Mouse (Mus musculus): ENCODE results near the gene Hmga2. TPM values are rescaled to one million over a fixed set of nuclear protein-coding genes. Genes with fewer than 3 reads are reported as not detected.
"Not testable (repeated sequence)": the region's sequence is repeated elsewhere in the genome, so short reads cannot be mapped to it uniquely, and the experiment has no call there.

Hmga2 gene
- polyA plus RNA-seq, 1 experiment from 2014 or later: 2.2 TPM

DNA sequence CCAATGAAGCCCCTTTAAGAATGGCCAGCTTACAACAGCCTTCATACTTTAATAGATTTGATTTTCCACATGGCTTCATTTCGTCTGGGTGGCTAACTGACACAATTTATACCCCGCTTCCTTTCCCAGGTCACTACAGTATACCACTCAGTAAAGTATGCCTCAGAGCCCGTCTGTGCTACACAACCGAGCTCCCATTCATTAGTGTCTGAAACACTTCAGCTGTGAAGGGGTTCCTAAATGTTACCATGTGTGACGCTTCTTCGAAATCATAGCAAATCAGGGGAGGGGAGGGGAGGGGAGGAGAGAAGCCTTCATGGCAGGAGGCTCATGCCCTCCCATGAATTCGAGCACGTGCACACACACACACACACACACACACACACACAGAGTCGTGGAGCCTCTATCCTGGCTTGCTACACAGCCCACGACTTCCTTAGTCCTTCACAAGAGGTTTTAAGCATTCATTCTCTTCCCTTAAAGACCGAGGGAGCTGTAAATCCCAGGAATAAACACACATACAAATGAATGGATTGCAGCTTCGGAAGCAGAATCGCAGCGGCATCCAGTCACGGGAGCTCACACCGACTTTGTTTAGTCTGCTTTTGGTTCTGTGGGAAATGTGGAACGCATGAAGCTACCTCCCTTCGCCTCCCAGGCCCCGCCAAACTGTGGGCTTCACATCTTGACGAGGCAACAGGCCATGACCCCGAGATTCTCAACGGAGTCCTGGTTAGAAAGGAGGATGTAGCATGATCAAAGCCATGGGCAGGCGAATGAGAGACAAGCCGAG, 110.7 kb downstream of the Hmga2 start:
- H3K9me3 ChIP-seq (ENCODE audit: low read length): no peaks in the 10 kb centered on the region
- ATAC-seq (no peak), DNase-seq (ENCODE audit: low spot score) (no peak)
- no peaks in the 10 kb centered on the region for H3K4me1 ChIP-seq (ENCODE audit: insufficient read depth, low read depth, low read length)
- 0 out of 2 replicates have a peak overlapping the region, but pooled peaks have one; percentile 14 for H3K4me2 ChIP-seq (replicated peaks; ENCODE audit: low read depth, low read length)
- WGBS: 44% methylated on average over 24 of the region's 24 CpGs
- H3K4me3 ChIP-seq (ENCODE audit: low read depth, low read length): no peak overlapping the region
- no peaks in the 10 kb centered on the region for H3K36me3 ChIP-seq (ENCODE audit: insufficient read depth, low read length)
- no peak overlapping the region for H3K9ac ChIP-seq (replicated peaks; ENCODE audit: low read depth)
- TF ChIP-seq EP300 (IDR thresholded peaks at IDR 0.05): no peak
- TF ChIP-seq CTCF (IDR thresholded peaks at IDR 0.05): no peak
- H3K27me3 ChIP-seq (replicated peaks; ENCODE audit: insufficient read depth, low read length): no peaks in the 10 kb centered on the region
- H3K27ac ChIP-seq (ENCODE audit: low read length): no peak overlapping the region

DNA sequence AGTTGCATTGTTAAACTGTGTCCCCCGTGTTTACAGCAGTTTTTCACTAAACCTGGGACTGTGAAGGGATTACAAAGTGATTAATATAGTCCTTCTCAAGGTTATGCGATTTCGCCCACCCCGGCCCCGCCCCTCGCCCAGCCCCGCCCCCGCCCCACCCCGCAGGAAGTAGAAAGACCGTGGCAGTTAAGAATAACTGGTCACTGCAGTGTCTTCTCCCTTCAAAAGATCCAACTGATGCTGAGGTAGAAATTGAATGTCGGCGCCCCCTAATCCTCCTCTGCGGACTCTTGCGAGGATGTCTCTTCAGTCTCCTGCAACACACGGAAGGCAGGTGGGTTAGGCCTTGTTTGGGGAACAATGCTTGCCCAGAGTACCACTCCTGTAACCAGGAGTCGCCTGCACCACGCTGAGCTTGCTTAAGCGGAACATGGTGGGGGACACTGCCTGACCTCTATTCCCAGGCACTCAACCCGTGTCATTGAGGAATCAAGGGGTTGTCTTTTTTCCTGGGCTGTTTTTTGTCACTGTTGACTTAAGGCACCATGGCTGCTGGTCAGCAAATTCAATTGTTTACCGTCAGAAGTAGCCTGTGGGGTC, 112.2 kb downstream of the Hmga2 start:
- Histone ChIP-seq H3K4me2 (replicated peaks; ENCODE audit: low read depth, low read length) (no peak overlapping the region), H3K9ac (replicated peaks; ENCODE audit: low read depth) (no peak overlapping the region), H3K27me3 (replicated peaks; ENCODE audit: insufficient read depth, low read length) (no peaks in the 10 kb centered on the region), H3K4me3 (ENCODE audit: low read depth, low read length) (no peak overlapping the region), H3K36me3 (ENCODE audit: insufficient read depth, low read length) (no peaks in the 10 kb centered on the region), H3K9me3 (ENCODE audit: low read length) (no peaks in the 10 kb centered on the region), H3K4me1 (ENCODE audit: insufficient read depth, low read depth, low read length) (no peaks in the 10 kb centered on the region), H3K27ac (ENCODE audit: low read length) (no peak overlapping the region)
- no peak for ATAC-seq
- TF ChIP-seq EP300 (IDR thresholded peaks at IDR 0.05) (no peak), CTCF (IDR thresholded peaks at IDR 0.05) (no peak)
- 67% methylated on average over 20 of the region's 20 CpGs for WGBS
- no peak for DNase-seq (ENCODE audit: low spot score)

- DNase-seq (ENCODE audit: low spot score); ATAC-seq; H3K36me3 ChIP-seq (ENCODE audit: insufficient read depth, low read length); H3K4me2 ChIP-seq (replicated peaks; ENCODE audit: low read depth, low read length); H3K9me3 ChIP-seq (ENCODE audit: low read length); H3K9ac ChIP-seq (replicated peaks; ENCODE audit: low read depth); H3K27me3 ChIP-seq (replicated peaks; ENCODE audit: insufficient read depth, low read length); H3K4me1 ChIP-seq (ENCODE audit: insufficient read depth, low read depth, low read length); H3K27ac ChIP-seq (ENCODE audit: low read length); H3K4me3 ChIP-seq (ENCODE audit: low read depth, low read length): not testable (repeated sequence)
- 69% methylated on average over 9 of the region's 11 CpGs for WGBS
Observed at GRCm38 (mm10) chr10:120363298-120363982, 112.8 kb downstream of the Hmga2 start.

DNA sequence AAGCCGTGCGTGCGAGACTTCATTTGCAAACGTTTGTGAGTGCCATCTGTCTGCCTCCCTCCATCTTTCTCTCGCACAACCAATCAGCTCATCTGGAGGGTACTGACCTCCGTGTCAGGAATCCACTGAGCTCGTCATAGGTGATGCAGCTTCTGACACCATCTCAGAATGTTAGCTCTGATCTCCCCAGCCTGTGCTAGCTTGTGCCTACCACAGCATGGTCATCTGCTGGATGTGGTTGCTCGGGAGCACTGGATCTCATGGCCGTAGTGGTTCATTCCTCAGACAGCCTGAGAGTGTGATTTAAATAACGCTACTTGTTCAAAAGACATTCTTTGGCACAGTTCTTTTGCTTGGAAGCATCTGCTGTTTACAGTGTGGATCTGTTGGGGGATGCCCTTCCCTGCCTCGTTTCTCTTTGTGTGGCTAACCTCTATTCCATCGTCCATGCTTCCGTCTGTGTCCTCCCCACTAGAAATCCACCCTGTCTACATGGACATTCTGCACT, 121.7 kb downstream of the Hmga2 start:
- no peaks in the 10 kb centered on the region for H3K27me3 ChIP-seq (replicated peaks; ENCODE audit: insufficient read depth, low read length)
- TF ChIP-seq EP300 (IDR thresholded peaks at IDR 0.05) (no peak), CTCF (IDR thresholded peaks at IDR 0.05) (no peak)
- H3K4me2 ChIP-seq (replicated peaks; ENCODE audit: low read depth, low read length): no peak overlapping the region
- H3K9ac ChIP-seq (replicated peaks; ENCODE audit: low read depth): no peak overlapping the region
- H3K27ac ChIP-seq (ENCODE audit: low read length): no peak overlapping the region
- no peaks in the 10 kb centered on the region for H3K36me3 ChIP-seq (ENCODE audit: insufficient read depth, low read length)
- ATAC-seq: no peak
- H3K4me1 ChIP-seq (ENCODE audit: insufficient read depth, low read depth, low read length): no peaks in the 10 kb centered on the region
- DNase-seq (ENCODE audit: low spot score): no peak
- WGBS: 44% methylated on average over 13 of the region's 13 CpGs
- H3K4me3 ChIP-seq (ENCODE audit: low read depth, low read length): no peak overlapping the region
- H3K9me3 ChIP-seq (ENCODE audit: low read length): no peaks in the 10 kb centered on the region

DNA sequence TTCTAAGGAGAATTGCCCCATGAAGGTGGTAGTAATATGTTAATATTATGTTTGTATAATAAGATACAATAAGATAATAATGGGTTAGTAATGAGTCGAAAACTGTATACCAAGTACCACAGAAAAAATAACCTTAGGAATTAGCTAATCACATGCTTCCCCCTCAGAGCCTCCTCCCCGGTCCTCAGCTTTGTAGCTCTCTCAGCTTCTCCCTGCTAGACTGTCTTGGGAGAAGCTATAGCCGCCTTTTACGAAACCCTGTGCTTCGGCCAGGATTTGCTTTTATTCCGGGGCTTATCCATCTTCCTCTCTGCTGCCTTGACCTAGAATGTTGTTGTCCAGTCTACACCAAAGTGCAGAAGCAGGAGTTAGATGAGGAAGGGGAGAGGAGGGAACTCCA, 130.9 kb downstream of the Hmga2 start:
- H3K4me3 ChIP-seq (ENCODE audit: low read depth, low read length): no peak overlapping the region
- no peaks in the 10 kb centered on the region for H3K4me1 ChIP-seq (ENCODE audit: insufficient read depth, low read depth, low read length)
- no peaks in the 10 kb centered on the region for H3K9me3 ChIP-seq (ENCODE audit: low read length)
- TF ChIP-seq EP300 (IDR thresholded peaks at IDR 0.05) (no peak), CTCF (IDR thresholded peaks at IDR 0.05) (no peak)
- 84% methylated on average over 6 of the region's 6 CpGs for WGBS
- ATAC-seq: no peak
- no peaks in the 10 kb centered on the region for H3K36me3 ChIP-seq (ENCODE audit: insufficient read depth, low read length)
- no peak overlapping the region for H3K27ac ChIP-seq (ENCODE audit: low read length)
- no peak overlapping the region for H3K9ac ChIP-seq (replicated peaks; ENCODE audit: low read depth)
- no peaks in the 10 kb centered on the region for H3K27me3 ChIP-seq (replicated peaks; ENCODE audit: insufficient read depth, low read length)
- no peak for DNase-seq (ENCODE audit: low spot score)
- no peak overlapping the region for H3K4me2 ChIP-seq (replicated peaks; ENCODE audit: low read depth, low read length)

GRCm38 (mm10) chr10:120344558-120345318, 131.5 kb downstream of the Hmga2 start:
- H3K4me1 ChIP-seq (ENCODE audit: insufficient read depth, low read depth, low read length): no peaks in the 10 kb centered on the region
- DNase-seq (ENCODE audit: low spot score) (no peak), ATAC-seq (no peak)
- no peaks in the 10 kb centered on the region for H3K27me3 ChIP-seq (replicated peaks; ENCODE audit: insufficient read depth, low read length)
- H3K27ac ChIP-seq (ENCODE audit: low read length): no peak overlapping the region
- H3K4me3 ChIP-seq (ENCODE audit: low read depth, low read length): no peak overlapping the region
- H3K4me2 ChIP-seq (replicated peaks; ENCODE audit: low read depth, low read length): no peak overlapping the region
- WGBS: 89% methylated on average over 16 of the region's 16 CpGs
- TF ChIP-seq EP300 (IDR thresholded peaks at IDR 0.05): no peak
- TF ChIP-seq CTCF (IDR thresholded peaks at IDR 0.05): no peak
- H3K9me3 ChIP-seq (ENCODE audit: low read length): no peaks in the 10 kb centered on the region
- no peaks in the 10 kb centered on the region for H3K36me3 ChIP-seq (ENCODE audit: insufficient read depth, low read length)
- H3K9ac ChIP-seq (replicated peaks; ENCODE audit: low read depth): no peak overlapping the region

DNA sequence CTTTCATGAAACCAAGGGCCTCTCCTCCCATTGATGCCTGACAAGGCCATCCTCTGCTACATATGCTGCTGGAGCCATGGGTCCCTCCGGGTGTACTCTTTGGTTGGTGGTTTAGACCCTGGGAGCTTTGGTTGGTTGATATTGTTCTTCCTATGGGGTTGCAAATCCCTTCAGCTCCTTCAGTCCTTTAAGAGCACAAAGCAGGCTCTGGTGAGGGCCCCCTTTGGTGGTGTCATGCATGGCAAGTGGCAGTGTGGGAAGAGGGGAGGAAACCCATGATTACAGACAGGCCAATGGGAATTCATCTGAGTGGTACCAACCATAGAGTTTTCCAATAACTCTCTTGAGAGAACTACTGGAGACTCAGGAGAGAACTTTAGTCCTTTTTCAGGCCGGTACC, 136.4 kb downstream of the Hmga2 start:
- WGBS: 77% methylated on average over 2 of the region's 2 CpGs
- not testable (repeated sequence) for ATAC-seq; H3K27me3 ChIP-seq (replicated peaks; ENCODE audit: insufficient read depth, low read length); H3K4me2 ChIP-seq (replicated peaks; ENCODE audit: low read depth, low read length); H3K9ac ChIP-seq (replicated peaks; ENCODE audit: low read depth); H3K36me3 ChIP-seq (ENCODE audit: insufficient read depth, low read length); H3K4me3 ChIP-seq (ENCODE audit: low read depth, low read length); DNase-seq (ENCODE audit: low spot score); H3K4me1 ChIP-seq (ENCODE audit: insufficient read depth, low read depth, low read length); H3K27ac ChIP-seq (ENCODE audit: low read length); H3K9me3 ChIP-seq (ENCODE audit: low read length)
